Mouse (Mus musculus) retina, embryonic 14.5 days (tissue): ENCODE data around the gene Vmn1r44.
"Not testable (repeated sequence)": the region's sequence is repeated elsewhere in the genome, so short reads cannot be mapped to it uniquely, and the experiment has no call there.

Experiments used
- DNase-seq: peaks from one replicate; pipeline ENCODE4 v3.0.0-alpha.2; 2015; ENCODE audit warnings: low spot score

Vmn1r44 gene

DNA sequence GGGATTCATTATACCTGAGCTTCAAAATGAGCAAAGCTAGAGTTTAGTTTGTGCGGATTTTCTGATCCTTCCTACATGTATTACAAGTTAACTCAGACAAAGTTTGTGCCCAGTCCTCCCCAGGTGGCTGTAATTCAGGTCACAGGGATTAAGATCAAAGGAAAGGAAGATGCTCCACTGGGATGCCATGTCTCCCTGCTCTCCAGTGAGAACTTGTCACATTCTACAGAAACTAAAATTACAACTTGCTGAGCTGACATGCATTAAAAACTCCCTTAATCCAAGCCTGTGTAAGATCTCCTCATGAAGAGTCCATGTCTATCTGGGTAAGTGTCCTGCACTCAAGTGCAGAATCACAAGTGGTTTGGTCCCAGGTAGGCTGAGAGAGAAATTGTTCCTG, at the start of gene Vmn1r44:
Gene Vmn1r44 (plus strand): TSS at position 301 of the 400 bp plus-strand sequence.
- DNase-seq: no peak

- no peak for DNase-seq
These were observed 25.9 kb upstream of the Vmn1r44 start for GRCm38 (mm10) chr6:89857552-89857951.

- no peak for DNase-seq
These were observed 23.6 kb upstream of the Vmn1r44 start for GRCm38 (mm10) chr6:89859839-89860238.

DNA sequence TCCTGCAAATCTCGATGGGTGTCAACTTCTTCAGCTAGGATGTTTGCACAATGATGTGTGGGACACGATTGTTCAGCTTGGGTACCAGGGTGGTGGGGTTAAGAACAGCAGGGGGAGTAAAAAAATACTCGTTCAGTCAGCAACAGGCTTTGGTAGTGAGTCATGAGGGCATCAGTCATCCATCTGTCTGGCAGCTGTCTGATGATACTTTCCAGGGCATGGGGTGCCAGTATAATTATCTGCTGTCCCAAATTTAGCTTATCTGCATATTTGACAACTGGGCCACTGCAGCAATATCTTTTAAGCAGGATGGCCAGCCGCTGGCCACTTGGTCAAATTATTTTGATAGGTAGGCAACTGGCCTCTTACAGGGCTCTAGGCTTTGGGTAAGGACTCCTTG, 19.7 kb upstream of the Vmn1r44 start:
- DNase-seq: no peak

DNA sequence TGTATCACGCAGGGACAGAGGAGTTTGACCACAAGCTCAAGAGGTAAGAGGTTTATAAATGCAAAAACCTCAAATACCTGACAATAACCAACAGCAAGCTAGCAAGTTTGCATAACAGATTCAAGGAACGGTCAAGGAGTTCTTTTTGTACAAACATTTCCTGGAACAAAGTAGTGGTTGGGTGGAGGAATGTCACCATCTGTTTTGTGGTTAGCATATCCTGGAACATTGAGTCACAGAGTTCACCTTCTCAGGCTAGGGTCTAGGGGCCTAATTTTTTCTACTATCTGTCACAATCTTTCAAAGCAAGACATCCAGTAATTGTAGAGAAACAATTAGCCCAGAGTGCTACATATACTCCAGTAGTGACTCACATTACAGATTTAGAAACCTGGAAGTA, 16.2 kb upstream of the Vmn1r44 start:
- no peak for DNase-seq

DNA sequence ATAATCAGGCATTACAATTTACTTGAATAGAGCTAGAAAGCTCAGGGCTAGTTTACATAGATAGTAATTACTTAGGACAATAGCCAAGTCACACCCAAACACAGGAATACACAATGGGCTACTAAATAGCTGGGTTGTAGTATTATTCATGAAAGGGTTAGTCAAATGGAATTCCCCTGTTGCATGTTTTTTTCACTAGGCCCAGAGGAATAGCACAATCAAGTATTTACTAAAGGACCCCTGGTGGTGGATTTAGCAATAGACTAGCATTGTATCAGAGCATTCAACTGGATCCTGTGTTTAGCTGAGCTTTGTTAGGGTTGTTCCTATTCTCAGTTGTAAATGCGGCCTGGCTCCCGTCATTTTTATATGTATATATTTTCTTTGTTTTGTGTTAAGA, 15.5 kb upstream of the Vmn1r44 start:
- no peak for DNase-seq

DNA sequence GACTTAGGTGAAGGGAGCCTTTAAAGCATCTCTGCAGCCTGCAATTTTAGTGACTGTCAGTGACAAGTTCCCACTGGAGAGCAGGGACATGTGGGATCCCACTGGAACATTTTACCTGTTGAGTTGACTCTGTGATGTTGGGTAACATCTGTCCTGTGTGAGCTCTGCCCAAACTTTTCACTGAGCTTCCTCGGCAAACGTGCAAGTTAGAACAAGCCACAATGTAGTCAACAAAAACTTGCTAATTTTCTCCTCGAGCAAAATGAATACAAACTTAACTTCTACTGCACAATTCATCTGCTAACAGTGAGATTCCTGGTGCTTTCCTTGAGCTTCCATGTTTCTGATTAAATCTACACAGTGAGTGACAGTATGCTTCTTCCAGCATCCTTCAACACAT, 7.1 kb upstream of the Vmn1r44 start, which contains the start of the genes Vmn1r42 and Vmn1r43:
Gene Vmn1r42 (minus strand): TSS at position 101 of the 400 bp plus-strand sequence.
Gene Vmn1r43 (minus strand): TSS at position 101 of the 400 bp plus-strand sequence.
- DNase-seq: not testable (repeated sequence)

DNA sequence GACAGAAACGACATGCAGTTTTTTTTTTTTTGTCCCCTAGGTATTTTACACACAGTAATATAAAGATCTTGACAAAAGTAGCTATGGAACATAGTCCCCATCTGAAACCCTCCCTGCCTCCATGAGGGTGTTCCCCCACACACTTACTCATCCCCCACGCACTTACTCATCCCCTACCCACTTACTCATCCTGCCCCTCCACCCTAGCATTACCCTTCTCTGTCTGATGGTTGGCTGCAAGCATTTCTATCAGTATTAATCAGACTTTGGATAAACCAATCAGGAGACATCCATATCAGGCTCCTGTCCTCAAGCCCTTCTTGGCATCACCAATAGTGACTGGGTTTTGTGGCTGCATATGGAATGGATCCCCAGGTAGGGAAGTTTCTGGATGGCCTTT, 6.5 kb upstream of the Vmn1r44 start:
- no peak for DNase-seq

DNA sequence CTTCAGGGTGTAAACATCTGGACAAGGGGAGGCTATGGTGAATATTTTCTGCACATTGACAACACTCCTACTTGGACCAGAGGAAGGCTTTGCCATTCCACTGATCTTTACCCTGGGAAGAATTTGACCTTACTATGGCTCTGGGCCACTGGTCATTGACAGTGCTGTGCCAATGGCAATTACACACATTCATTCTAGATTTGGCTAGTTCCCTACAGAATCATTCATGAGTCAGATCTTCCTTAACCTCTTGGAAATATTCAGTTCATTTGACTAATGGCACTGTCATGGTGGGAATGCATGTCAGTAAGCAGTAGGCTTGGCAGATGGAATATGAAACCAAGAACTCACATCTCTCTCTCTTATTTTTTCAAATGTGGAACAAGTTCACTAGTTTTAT, 2.6 kb upstream of the Vmn1r44 start:
- DNase-seq: no peak

GRCm38 (mm10) chr6:89883812-89884211, 352 bp downstream of the Vmn1r44 start:
- DNase-seq: no peak

DNA sequence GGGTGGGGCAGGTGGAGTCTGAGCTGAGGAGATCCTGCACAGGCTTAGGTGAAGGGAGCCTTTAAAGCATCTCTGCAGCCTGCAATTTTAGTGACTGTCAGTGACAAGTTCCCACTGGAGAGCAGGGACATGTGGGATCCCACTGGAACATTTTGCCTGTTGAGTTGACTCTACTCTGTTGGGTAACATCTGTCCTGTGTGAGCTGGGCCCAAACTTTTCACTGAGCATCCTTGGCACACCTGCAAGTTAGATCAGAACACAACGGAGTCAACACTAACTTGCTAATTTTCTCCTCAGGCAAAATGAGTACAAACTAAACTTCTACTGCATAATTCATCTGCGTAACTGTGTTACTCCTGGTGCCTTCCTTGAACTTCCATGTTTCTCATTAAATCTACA, 57.0 kb downstream of the Vmn1r44 start, which contains the start of gene Vmn1r45:
Gene Vmn1r45 (minus strand): TSS at position 101 of the 400 bp plus-strand sequence.
- not testable (repeated sequence) for DNase-seq

DNA sequence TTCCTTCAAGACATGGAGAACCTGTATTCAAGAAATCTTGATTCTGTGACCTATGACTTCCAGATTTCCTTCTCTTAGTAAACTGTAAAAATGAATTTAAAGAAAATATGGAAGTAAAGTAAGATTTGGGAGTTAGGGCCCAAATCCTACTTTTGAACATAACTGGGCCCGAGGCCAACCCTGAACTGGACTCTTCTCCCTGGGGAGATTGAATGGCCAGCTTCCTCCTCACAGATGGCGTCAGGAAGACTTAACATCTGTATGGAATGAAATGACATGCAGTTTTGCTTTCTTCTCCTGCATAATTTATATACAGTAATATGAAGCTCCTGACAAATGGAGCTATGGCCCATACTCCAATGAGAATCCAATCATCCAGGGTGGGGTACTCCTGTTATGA, 57.5 kb downstream of the Vmn1r44 start:
- no peak for DNase-seq
